Mouse (Mus musculus): Measurements from ENCODE around the gene Ifi211. TPM values are rescaled to one million over a fixed set of nuclear protein-coding genes. Genes with fewer than 3 reads are reported as not detected.
"Not testable (repeated sequence)": the region's sequence is repeated elsewhere in the genome, so short reads cannot be mapped to it uniquely, and the experiment has no call there.

The Ifi211 gene
- polyA plus RNA-seq, 2 experiments = 1.2 to 1.6 TPM

DNA sequence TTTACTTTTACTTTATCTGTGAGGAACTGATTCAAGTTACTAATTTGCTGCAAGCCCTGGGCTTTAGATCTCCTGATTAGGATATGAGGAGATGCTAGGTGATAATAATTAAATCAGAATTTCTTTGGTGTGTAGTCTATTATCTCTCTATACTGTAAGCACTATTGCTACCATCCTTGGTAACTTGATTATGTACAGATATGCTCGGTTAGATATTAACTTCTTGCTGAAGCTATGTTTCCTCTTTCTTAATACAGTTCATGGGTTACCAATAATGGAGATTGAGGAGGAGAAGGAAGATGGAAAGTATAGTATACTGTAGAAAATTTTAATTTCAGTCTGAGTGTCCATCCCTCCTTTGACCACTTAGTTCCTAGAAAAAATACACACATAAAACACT, 40.7 kb upstream of the Ifi211 start:
- Histone ChIP-seq H3K36me3 (replicated peaks; ENCODE audit: control insufficient read depth, insufficient read depth, low read depth) (no peaks in the 10 kb centered on the region), H3K4me1 (replicated peaks; ENCODE audit: control insufficient read depth in 2 of 2, insufficient read depth in 2 of 2, low read length in 1 of 2) (no peaks in the 10 kb centered on the region), H3K27ac (no peak overlapping the region), H3K4me3 (ENCODE audit: insufficient read depth in 1 of 2, low read depth in 2 of 2, low read length in 2 of 2) (no peak overlapping the region), H3K9ac (replicated peaks) (no peak overlapping the region), H3K9me3 (ENCODE audit: control insufficient read depth, low read length) (no peaks in the 10 kb centered on the region), H3K4me2 (ENCODE audit: low read depth) (no peak overlapping the region), H3K27me3 (ENCODE audit: control insufficient read depth, insufficient read depth, low read length) (no peaks in the 10 kb centered on the region)
- 46% methylated on average over 1 of the region's 1 CpGs for WGBS (ENCODE audit: insufficient replicate concordance)
- ATAC-seq (ENCODE audit: insufficient read depth) = no peak
- TF ChIP-seq EP300 (IDR thresholded peaks at IDR 0.05; ENCODE audit: low read depth) (no peak), CTCF (IDR thresholded peaks at IDR 0.05; ENCODE audit: low read depth) (no peak)
- no peak for DNase-seq (ENCODE audit: low read depth in 3 of 3, low spot score in 3 of 3)

DNA sequence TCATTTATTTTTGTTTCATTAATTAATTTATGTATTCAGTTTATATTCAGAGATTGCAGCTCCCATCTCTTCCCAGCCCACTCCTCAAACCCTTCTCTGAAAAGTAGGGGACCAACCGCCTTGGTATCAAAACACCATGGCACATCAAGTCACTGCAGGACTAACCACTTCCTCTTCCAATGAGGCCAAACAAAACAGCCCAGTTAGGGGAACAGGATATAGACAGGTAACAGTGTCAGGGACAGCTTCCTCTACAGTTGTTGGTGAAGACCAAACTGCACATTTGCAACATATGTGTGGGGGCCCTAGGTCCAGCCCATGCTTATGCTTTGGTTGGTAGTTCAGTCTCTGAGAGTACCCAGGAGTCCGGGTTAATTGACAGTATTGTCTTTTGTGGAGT, 36.2 kb upstream of the Ifi211 start:
- H3K4me3 ChIP-seq (ENCODE audit: insufficient read depth in 1 of 2, low read depth in 2 of 2, low read length in 2 of 2); H3K36me3 ChIP-seq (replicated peaks; ENCODE audit: control insufficient read depth, insufficient read depth, low read depth); DNase-seq (ENCODE audit: low read depth in 3 of 3, low spot score in 3 of 3); H3K9me3 ChIP-seq (ENCODE audit: control insufficient read depth, low read length); H3K9ac ChIP-seq (replicated peaks); H3K27me3 ChIP-seq (ENCODE audit: control insufficient read depth, insufficient read depth, low read length); ATAC-seq (ENCODE audit: insufficient read depth); H3K4me1 ChIP-seq (replicated peaks; ENCODE audit: control insufficient read depth in 2 of 2, insufficient read depth in 2 of 2, low read length in 1 of 2); H3K27ac ChIP-seq; H3K4me2 ChIP-seq (ENCODE audit: low read depth): not testable (repeated sequence)
- 20% methylated on average over 2 of the region's 2 CpGs for WGBS (ENCODE audit: insufficient replicate concordance)

DNA sequence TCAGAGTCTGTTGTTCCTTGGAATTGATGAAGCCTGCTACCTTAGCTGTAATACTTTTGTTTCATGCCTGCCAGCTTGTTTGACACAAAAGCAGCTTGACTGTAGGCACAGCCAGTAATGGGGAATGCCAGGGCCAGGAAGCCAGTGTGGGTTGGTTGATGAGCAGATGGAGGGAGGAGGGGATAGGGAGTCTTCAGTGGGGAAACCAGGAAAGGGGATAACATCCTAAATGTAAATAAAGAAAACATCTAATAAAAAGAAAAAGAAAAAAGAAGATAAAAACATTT, 29.9 kb upstream of the Ifi211 start:
- H3K9me3 ChIP-seq (ENCODE audit: control insufficient read depth, low read length); DNase-seq (ENCODE audit: low read depth in 3 of 3, low spot score in 3 of 3); H3K36me3 ChIP-seq (replicated peaks; ENCODE audit: control insufficient read depth, insufficient read depth, low read depth); ATAC-seq (ENCODE audit: insufficient read depth); H3K4me3 ChIP-seq (ENCODE audit: insufficient read depth in 1 of 2, low read depth in 2 of 2, low read length in 2 of 2); H3K27ac ChIP-seq; H3K27me3 ChIP-seq (ENCODE audit: control insufficient read depth, insufficient read depth, low read length); H3K4me2 ChIP-seq (ENCODE audit: low read depth); H3K9ac ChIP-seq (replicated peaks); H3K4me1 ChIP-seq (replicated peaks; ENCODE audit: control insufficient read depth in 2 of 2, insufficient read depth in 2 of 2, low read length in 1 of 2): not testable (repeated sequence)

DNA sequence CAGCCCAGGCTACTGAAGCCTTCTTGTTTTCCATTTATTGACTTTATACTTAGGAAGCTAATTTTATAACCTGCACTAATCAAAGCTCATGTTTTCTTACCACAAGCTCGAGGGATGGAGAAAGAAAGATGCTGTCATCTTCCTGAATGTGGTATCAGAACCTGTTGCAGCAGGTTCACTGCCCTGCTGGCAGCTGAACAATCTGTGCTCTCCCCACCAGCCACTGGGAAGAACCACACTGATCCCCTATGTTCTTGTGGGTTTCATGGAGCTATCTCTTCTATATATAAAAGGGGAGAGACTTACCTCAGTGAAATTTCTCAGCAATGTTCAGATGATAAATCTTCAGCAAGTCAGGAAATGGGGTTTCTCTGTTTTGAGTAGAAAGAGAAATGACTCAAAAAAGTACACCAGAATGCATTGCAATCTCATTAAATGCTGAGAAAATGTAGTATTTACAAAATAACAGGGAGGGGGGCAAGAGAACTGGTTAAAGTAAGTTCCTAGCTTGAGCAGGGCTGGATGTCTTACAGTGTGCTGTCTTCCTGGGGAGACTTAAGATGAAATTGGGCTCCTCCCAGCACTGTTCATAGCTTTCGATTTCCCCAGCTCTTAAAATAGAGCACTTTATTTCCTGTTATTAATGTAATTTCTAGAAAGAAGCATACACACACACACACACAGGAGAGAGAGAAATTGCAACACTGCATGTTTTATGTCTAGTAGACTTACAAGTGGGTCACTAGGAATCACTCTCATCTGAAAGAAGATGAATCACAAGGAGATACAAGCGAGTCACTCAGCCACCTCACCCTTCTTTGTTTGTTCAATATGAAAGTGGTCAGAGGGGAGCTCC, 29.3 kb upstream of the Ifi211 start, which contains the start of the genes Mndal and Ifi203:
TSS of gene Mndal (minus strand) at position 568 of the 856 bp plus-strand sequence.
TSS of gene Ifi203 (minus strand) at position 749 of the 856 bp plus-strand sequence.
- H3K27me3 ChIP-seq (ENCODE audit: control insufficient read depth, insufficient read depth, low read length); H3K27ac ChIP-seq; H3K4me3 ChIP-seq (ENCODE audit: insufficient read depth in 1 of 2, low read depth in 2 of 2, low read length in 2 of 2); H3K9me3 ChIP-seq (ENCODE audit: control insufficient read depth, low read length); H3K4me2 ChIP-seq (ENCODE audit: low read depth); ATAC-seq (ENCODE audit: insufficient read depth); H3K36me3 ChIP-seq (replicated peaks; ENCODE audit: control insufficient read depth, insufficient read depth, low read depth); H3K4me1 ChIP-seq (replicated peaks; ENCODE audit: control insufficient read depth in 2 of 2, insufficient read depth in 2 of 2, low read length in 1 of 2); DNase-seq (ENCODE audit: low read depth in 3 of 3, low spot score in 3 of 3); H3K9ac ChIP-seq (replicated peaks): not testable (repeated sequence)
- 30% methylated on average over 3 of the region's 3 CpGs for WGBS (ENCODE audit: insufficient replicate concordance)

DNA sequence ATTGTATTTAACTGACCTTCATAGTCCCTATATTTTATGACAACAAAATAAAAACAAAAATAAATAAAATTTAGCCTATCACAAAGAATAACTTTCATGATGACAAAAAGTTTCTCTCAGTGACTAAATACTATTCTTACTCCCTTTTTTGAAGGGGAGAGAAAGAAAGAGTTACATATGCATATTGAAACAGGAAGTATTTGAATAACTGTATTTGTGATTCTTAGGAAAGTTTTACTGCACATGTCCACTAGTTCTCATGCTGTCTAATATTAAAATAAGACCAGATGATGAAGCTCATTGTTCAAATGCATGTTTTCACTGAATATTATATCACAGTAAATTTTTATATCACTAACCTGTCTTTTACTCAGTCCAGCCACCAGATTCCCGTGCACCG, 28.7 kb upstream of the Ifi211 start:
- not testable (repeated sequence) for H3K9ac ChIP-seq (replicated peaks); H3K27me3 ChIP-seq (ENCODE audit: control insufficient read depth, insufficient read depth, low read length); H3K4me3 ChIP-seq (ENCODE audit: insufficient read depth in 1 of 2, low read depth in 2 of 2, low read length in 2 of 2); DNase-seq (ENCODE audit: low read depth in 3 of 3, low spot score in 3 of 3); H3K4me2 ChIP-seq (ENCODE audit: low read depth); H3K9me3 ChIP-seq (ENCODE audit: control insufficient read depth, low read length); H3K4me1 ChIP-seq (replicated peaks; ENCODE audit: control insufficient read depth in 2 of 2, insufficient read depth in 2 of 2, low read length in 1 of 2); ATAC-seq (ENCODE audit: insufficient read depth); H3K27ac ChIP-seq; H3K36me3 ChIP-seq (replicated peaks; ENCODE audit: control insufficient read depth, insufficient read depth, low read depth)
- 77% methylated on average over 2 of the region's 2 CpGs for WGBS (ENCODE audit: insufficient replicate concordance)

DNA sequence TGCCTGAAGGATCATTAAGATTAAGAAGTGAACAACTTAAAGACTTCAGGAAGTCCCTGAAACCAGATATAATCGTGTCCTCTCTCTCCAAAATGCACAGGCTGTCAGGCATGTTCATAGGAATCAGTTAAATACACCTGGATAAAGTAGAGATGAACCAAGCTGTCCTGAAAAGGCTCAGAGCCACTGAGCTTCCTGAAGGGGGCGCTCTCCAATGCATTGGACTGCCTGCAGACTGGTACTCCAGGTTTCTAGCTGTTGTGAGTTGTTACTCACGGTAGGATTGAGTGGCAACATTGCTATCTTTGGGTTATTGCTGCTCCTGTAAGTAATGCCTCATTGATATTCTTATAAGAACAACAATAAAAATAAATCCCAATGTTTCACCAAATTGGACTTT, 6.4 kb upstream of the Ifi211 start:
- H3K27ac ChIP-seq; H3K27me3 ChIP-seq (ENCODE audit: control insufficient read depth, insufficient read depth, low read length); H3K4me3 ChIP-seq (ENCODE audit: insufficient read depth in 1 of 2, low read depth in 2 of 2, low read length in 2 of 2); H3K4me2 ChIP-seq (ENCODE audit: low read depth); H3K4me1 ChIP-seq (replicated peaks; ENCODE audit: control insufficient read depth in 2 of 2, insufficient read depth in 2 of 2, low read length in 1 of 2); H3K9me3 ChIP-seq (ENCODE audit: control insufficient read depth, low read length); ATAC-seq (ENCODE audit: insufficient read depth); H3K9ac ChIP-seq (replicated peaks); DNase-seq (ENCODE audit: low read depth in 3 of 3, low spot score in 3 of 3); H3K36me3 ChIP-seq (replicated peaks; ENCODE audit: control insufficient read depth, insufficient read depth, low read depth): not testable (repeated sequence)
- 47% methylated on average over 2 of the region's 3 CpGs for WGBS (ENCODE audit: insufficient replicate concordance)
